Mouse (Mus musculus): ENCODE measurements at regions not wholly inside any gene's neighbourhood (a gene's known extent, or its start where the extent isn't known, plus 50 kb on each side); places are given as distances from the start of the nearest gene placed in this dataset.

DNA sequence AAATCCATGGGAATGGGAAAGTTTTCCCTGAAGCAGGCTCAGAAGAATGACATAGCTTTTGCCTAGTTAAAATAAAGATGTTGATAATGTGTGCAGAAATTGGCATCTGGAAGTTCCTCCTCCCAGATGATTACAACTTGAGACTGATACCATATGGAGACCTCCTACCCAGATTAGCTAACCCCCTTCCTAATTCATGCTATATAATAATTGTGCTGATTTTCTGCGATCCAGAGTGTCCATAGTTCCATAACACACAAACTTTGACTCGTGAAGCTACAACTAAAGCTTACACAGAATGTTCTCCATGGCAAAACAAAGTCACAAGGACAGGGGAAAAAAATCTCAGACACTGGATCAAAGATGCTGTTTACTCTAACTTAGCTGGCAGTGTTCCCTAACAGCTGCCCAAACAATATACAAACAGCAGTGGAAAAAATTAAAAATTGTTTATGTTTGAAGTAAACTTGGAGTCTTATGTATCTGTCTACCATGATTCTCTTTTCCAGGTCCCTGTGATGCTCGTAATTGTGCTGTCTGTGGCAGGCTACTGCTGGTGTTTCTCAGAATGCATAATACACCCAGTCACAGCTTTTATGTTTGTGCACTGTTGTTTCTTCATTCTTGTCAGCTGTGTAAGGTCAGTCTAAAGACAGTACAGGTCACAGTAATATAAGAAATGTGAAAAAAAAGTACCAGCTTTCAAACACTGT, 1978.8 kb upstream of the A830018L16Rik start:
- H3K4me2 ChIP-seq (replicated peaks; ENCODE audit: low read depth, low read length), result no peak overlapping the region
- H3K27ac ChIP-seq (ENCODE audit: low read length), result 0 out of 2 replicates have a peak overlapping the region, but pooled peaks have one; percentile 15
- H3K4me1 ChIP-seq (ENCODE audit: control insufficient read depth, insufficient read depth, low read length), result no peaks in the 10 kb centered on the region
- H3K4me3 ChIP-seq (ENCODE audit: low read depth, low read length), result no peak overlapping the region
- ATAC-seq (ENCODE audit: insufficient number of reproducible peaks, insufficient read depth, low FRiP score, low read depth), result no peak
- WGBS, result 73% methylated on average over 3 of the region's 3 CpGs
- no peaks in the 10 kb centered on the region for H3K27me3 ChIP-seq (ENCODE audit: control insufficient read depth, insufficient read depth, low read length)
- no peak overlapping the region for H3K9ac ChIP-seq (replicated peaks; ENCODE audit: low read depth, low read length)
- no peaks in the 10 kb centered on the region for H3K9me3 ChIP-seq (ENCODE audit: control insufficient read depth, low read depth, low read length)
- no peaks in the 10 kb centered on the region for H3K36me3 ChIP-seq (ENCODE audit: control insufficient read depth, insufficient read depth, low read length)

- Histone ChIP-seq H3K4me1 (ENCODE audit: control insufficient read depth, insufficient read depth, low read length) (no peaks in the 10 kb centered on the region), H3K9me3 (ENCODE audit: control insufficient read depth, low read depth, low read length) (no peaks in the 10 kb centered on the region), H3K36me3 (ENCODE audit: control insufficient read depth, insufficient read depth, low read length) (no peaks in the 10 kb centered on the region), H3K9ac (replicated peaks; ENCODE audit: low read depth, low read length) (no peak overlapping the region), H3K27me3 (ENCODE audit: control insufficient read depth, insufficient read depth, low read length) (no peaks in the 10 kb centered on the region), H3K4me2 (replicated peaks; ENCODE audit: low read depth, low read length) (no peak overlapping the region), H3K27ac (ENCODE audit: low read length) (no peak overlapping the region), H3K4me3 (ENCODE audit: low read depth, low read length) (no peak overlapping the region)
- no peak for ATAC-seq (ENCODE audit: insufficient number of reproducible peaks, insufficient read depth, low FRiP score, low read depth)
These were observed 1971.0 kb upstream of the A830018L16Rik start for GRCm38 (mm10) chr1:9442937-9443336.

DNA sequence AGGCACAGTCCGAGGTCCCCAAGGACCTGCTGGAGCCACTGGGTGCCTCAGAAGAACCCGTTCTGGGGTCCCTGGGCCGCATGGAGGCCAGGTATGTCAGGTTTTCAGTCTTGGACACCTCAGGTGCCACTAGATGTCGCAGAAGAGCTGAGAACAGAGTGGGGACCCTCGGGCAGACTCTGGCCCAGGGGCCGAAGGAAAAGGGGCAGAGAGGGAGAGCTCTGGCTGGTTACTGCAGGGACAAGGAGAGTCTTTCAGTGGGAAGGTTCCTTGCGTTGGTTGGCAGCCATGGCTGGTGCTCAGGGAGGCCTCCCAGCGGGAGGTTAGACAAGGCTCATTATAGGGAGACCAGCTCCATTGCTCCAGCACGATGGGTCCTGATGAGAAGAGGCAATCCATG, 1944.4 kb upstream of the A830018L16Rik start:
- Histone ChIP-seq H3K36me3 (ENCODE audit: control insufficient read depth, insufficient read depth, low read length) (no peaks in the 10 kb centered on the region), H3K9me3 (ENCODE audit: control insufficient read depth, low read depth, low read length) (no peaks in the 10 kb centered on the region), H3K27me3 (ENCODE audit: control insufficient read depth, insufficient read depth, low read length) (no peaks in the 10 kb centered on the region), H3K27ac (ENCODE audit: low read length) (no peak overlapping the region), H3K4me3 (ENCODE audit: low read depth, low read length) (no peak overlapping the region), H3K9ac (replicated peaks; ENCODE audit: low read depth, low read length) (no peak overlapping the region), H3K4me1 (ENCODE audit: control insufficient read depth, insufficient read depth, low read length) (no peaks in the 10 kb centered on the region), H3K4me2 (replicated peaks; ENCODE audit: low read depth, low read length) (no peak overlapping the region)
- WGBS, result 40% methylated on average over 9 of the region's 9 CpGs
- 0 out of 2 replicates have a peak, but pooled peaks have one; percentile 49 for ATAC-seq (ENCODE audit: insufficient number of reproducible peaks, insufficient read depth, low FRiP score, low read depth)

- 0 out of 2 replicates have a peak, but pooled peaks have one; percentile 42 for ATAC-seq (ENCODE audit: insufficient number of reproducible peaks, insufficient read depth, low FRiP score, low read depth)
- Histone ChIP-seq H3K4me3 (ENCODE audit: low read depth, low read length) (no peak overlapping the region), H3K36me3 (ENCODE audit: control insufficient read depth, insufficient read depth, low read length) (no peaks in the 10 kb centered on the region), H3K27ac (ENCODE audit: low read length) (no peak overlapping the region), H3K9me3 (ENCODE audit: control insufficient read depth, low read depth, low read length) (no peaks in the 10 kb centered on the region), H3K9ac (replicated peaks; ENCODE audit: low read depth, low read length) (no peak overlapping the region), H3K4me1 (ENCODE audit: control insufficient read depth, insufficient read depth, low read length) (no peaks in the 10 kb centered on the region), H3K27me3 (ENCODE audit: control insufficient read depth, insufficient read depth, low read length) (no peaks in the 10 kb centered on the region), H3K4me2 (replicated peaks; ENCODE audit: low read depth, low read length) (no peak overlapping the region)
- WGBS, result 65% methylated on average over 6 of the region's 6 CpGs
These were observed 1943.9 kb upstream of the A830018L16Rik start for GRCm38 (mm10) chr1:9470003-9470402.
